Mouse (Mus musculus) CH12.LX (cell line): ENCODE measurements around the gene Cacna2d2.

Experiments
- CTCF ChIP-seq, 2 experiments: IDR thresholded peaks in 1 of 2; conservative IDR thresholded peaks in 1 of 2; 2 replicates each; pipeline ENCODE4 v1.5.1; 2011 to 2012; ENCODE audit warnings: low read depth in 2 of 2, low read length in 2 of 2, improper control_type of control experiment in 1 of 2, inconsistent platforms in 1 of 2, mild to moderate bottlenecking in 1 of 2, moderate library complexity in 1 of 2
- EP300 ChIP-seq: IDR thresholded peaks from 2 replicates; pipeline ENCODE4 v1.6.1; 2011; ENCODE audit warnings: low read length, improper control_type of control experiment
- JUND ChIP-seq: conservative IDR thresholded peaks from 2 replicates; pipeline ENCODE4 v1.6.1; 2011; ENCODE audit warnings: low read depth, low read length, improper control_type of control experiment
- MAFK ChIP-seq: IDR thresholded peaks from 2 replicates; pipeline ENCODE4 v1.6.1; 2011; ENCODE audit warnings: low read length, improper control_type of control experiment; ENCODE audit not compliant: insufficient replicate concordance
- MXI1 ChIP-seq: IDR thresholded peaks from 2 replicates; pipeline ENCODE4 v1.6.1; 2011; ENCODE audit warnings: mild to moderate bottlenecking, low read depth, low read length, improper control_type of control experiment
- POLR2A ChIP-seq: IDR thresholded peaks from 2 replicates; pipeline ENCODE4 v1.6.1; 2011; ENCODE audit warnings: low read depth, mild to moderate bottlenecking, improper control_type of control experiment, low read length
- USF1 ChIP-seq: IDR thresholded peaks from 2 replicates; pipeline ENCODE4 v1.6.1; 2014; ENCODE audit warnings: low read depth, mild to moderate bottlenecking, inconsistent platforms, low read length, improper control_type of control experiment

GRCm38 (mm10) chr9:107422878-107423277 lies 23.5 kb downstream of the Cacna2d2 start:
- no peak for TF ChIP-seq EP300
- TF ChIP-seq USF1: no peak
- no peak for TF ChIP-seq CTCF (conservative IDR thresholded peaks at IDR 0.05 in 1 of 2, IDR thresholded peaks at IDR 0.05 in 1 of 2; ENCODE audit: low read depth in 2 of 2, low read length in 2 of 2)
- TF ChIP-seq MAFK: no peak
- TF ChIP-seq MXI1: no peak
- no peak for TF ChIP-seq JUND
- TF ChIP-seq POLR2A: no peak
